Mouse (Mus musculus): ENCODE results near the gene Cd9.

DNA sequence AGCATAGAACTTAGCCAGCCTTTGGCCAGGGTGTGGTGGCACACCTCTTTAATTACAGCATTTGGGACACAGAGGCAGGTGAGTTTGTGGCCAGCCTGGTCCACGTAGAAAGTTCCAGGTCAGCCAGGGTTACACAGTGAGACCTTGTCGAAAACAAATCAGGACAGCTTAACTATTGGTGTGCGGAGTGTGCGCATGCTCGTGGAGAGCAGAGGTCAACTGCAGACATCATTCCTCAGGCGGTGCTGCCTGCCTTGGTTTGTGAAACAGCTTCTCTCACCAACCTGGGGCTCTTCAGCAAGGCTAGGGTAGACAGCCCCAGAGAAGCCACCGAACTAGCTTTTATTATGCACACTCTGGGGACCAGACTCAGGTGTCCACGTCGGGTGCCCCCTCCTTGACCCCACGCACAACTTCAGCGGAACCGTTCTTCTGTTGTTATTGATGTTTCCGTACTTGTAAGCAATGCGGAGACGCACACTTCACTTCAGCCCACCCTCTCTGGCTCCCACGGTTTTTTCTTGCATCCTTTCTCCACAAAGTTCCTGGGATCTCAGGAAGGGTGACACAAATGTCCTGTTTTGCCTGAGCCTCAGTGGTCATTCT lies 74.0 kb downstream of the Cd9 start:
- TF ChIP-seq POLR2A (IDR thresholded peaks at IDR 0.05; ENCODE audit: insufficient read depth, low read depth, low read length) (no peak), EP300 (IDR thresholded peaks at IDR 0.05; ENCODE audit: insufficient read depth, low read depth, low read length) (no peak)
